Mouse (Mus musculus) left cerebral cortex, adult 8-10 months (tissue): ENCODE data around the gene Ushbp1. TPM values are rescaled to one million over a fixed set of nuclear protein-coding genes. Genes with fewer than 3 reads are reported as not detected.
"Not testable (repeated sequence)": the region's sequence is repeated elsewhere in the genome, so short reads cannot be mapped to it uniquely, and the experiment has no call there.

Source experiments
- DNase-seq, 2 experiments: peaks; one replicate each; pipeline ENCODE4 v3.0.0; 2022; ENCODE audit warnings: low spot score in 2 of 2
- total RNA-seq, 4 experiments: library from RNA; stranded (reverse); gene quantifications; 2 replicates each; pipeline ENCODE4 v1.2.4; 2022

Ushbp1 gene
- total RNA-seq, result 1 to 10 TPM; 3.4 to 5.1 (median 3.9) TPM

DNA sequence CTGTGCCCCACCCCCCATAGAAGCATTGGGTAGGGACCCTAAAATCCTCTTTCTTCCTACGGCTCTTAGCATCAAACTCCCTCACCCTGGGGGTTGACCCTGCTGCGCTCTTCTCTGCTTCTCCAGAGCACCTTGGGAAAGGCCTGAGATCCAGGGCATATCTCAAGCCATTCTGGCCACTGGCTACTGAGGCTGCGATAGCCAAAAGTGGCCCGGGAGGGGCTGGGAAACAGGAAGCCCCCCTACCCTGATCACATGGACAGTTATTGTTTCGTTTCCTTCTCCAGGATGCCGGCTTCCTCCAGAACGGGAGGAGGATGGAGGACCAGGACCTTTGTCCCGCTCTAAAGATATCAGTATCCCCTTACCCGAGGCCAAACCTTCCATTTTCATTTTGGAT, at the start of gene Ushbp1:
Ushbp1 (minus strand) TSS at position 174 of the 400 bp plus-strand sequence.
- peak in 1 of 2 experiments; percentile 7 for DNase-seq

DNA sequence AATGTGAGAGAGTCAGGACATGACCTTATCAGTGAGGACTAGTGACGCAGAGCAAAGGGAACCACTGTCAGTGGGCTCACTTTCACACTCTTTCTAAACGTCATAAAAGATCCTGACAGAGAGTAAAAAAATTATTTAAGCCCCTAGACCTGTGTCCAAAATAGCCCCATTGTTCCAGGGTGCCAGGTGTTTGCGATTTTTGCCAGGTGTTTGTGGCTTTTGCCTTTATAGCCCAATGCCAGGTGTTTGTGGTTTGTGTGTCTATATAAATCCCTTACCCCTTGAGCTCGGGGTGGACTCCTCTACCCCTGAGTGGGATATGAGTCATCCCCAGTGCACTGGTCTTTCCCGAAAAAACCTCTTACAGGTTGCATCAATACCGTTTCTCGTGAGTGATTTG, 49.5 kb upstream of the Ushbp1 start:
- DNase-seq, result no peak

DNA sequence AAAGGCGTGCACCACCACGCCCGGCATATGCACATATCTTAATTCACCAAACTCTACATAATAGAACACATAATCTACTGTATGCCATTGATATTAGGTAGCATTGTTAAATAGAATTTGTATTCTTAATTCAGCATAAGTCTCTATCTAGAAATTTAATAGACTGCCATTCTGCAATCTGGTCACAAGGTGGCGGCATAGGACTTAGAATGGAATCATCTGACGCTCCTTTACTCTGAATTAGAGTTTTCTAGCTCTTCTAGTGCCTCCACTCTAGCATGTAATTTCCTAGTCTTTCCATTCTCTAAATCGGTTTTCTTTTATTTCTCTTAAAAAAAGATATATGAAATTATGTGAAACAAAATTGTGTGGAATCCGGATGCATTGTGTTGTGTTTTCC, 45.8 kb upstream of the Ushbp1 start:
- no peak for DNase-seq

GRCm38 (mm10) chr8:71437041-71437440, 41.4 kb upstream of the Ushbp1 start:
- no peak for DNase-seq

DNA sequence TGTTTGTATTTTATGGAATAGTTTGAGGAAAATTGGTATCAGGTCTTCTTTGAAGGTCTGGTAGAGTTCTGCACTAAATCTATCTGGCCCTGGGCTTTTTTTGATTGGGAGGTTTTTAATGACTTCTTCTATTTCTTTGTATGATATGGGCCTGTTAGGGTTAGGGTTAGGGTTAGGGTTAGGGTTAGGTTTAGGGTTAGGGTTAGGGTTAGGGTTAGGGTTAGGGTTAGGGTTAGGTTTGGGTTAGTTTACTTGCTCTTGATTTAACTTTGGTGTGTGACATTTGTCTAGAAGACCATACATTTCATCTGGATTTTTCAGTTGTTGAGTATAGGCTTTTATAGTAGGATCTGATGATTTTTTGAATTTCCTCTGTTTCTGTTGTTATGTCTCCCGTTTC, 37.3 kb upstream of the Ushbp1 start:
- DNase-seq, result not testable (repeated sequence)

GRCm38 (mm10) chr8:71422121-71422520, 26.5 kb upstream of the Ushbp1 start:
- no peak for DNase-seq

- no peak for DNase-seq
These were observed 16.1 kb upstream of the Ushbp1 start for GRCm38 (mm10) chr8:71411535-71412273.

DNA sequence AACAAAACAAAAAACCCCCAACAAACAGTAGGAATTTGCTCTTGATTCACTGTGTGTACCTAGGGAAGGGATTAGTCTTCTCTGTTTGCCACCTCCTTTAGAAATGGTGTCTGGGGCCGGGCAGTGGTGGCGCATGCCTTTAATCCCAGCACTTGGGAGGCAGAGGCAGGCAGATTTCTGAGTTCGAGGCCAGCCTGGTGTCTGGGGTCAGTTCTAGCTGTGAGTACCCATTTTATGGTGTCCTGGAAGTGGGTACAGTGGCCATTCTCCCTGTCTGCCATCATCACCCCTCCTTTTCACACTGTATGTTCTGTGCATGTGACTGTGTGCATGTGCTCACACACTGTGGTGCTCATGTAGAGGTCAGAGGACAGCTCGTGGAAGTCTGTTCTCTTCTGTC, 12.6 kb upstream of the Ushbp1 start:
- DNase-seq, result no peak

DNA sequence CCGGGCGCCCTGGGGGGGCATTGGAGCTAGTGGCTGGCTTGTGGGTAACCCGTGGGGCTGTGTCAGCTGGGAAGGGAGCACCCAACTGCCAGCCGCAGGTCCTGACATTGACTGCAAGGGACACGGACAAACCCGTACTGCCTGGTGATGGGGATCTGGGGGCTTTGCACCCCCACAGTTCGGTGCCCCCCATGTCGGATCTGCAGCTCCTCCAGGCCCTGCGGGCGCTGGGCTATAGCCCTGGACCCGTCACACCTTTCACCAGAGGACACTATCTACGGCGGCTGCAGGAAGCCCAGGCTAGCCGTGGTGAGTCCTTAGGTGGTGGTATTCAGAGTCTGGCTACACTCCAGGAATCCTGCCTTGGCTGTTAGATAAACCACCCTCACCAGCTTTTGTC, 11.8 kb upstream of the Ushbp1 start:
- peak in 1 of 2 experiments; percentile 7 for DNase-seq

DNA sequence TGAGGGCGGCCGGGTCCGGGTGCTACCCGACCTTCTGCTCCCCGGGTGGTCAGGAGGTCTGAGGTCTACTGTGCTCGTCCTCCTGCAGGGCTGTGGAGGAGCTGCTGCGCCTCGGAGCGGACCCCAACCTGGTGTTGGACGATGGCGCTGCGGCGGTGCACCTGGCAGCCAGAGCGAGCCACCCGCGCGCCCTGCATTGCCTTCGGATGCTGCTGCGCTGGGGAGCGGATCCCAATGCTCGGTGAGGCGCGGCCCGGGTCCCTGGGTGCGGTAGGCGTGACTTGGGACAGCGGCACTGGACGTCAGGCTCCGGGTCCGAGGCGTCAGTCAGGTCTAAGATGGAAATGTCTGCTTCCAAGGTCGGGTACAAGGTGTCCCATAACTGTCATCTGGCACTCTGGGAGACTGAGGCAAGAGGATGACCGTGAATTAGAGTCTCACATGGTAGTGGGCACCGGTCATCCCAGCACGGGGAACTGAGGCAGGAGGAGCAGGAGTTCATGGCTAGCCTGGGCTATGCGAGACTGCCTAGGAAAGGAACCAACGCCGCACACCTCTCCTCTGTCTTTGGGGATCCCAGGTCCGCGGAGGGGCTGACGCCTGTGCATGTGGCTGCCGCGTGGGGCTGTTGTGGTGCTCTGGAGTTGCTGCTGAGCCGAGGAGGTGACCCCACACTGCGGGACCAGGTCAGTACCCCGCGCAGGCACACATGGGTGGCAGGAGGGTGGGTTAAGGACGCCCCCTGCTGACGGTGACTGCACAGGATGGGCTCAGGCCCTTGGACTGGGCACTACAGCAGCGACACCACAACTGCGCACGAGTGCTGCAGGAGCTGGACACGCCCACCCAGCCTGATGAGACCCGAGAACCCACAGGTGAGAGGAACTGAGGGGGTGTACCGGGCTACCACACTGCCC, 10.8 kb upstream of the Ushbp1 start:
- peak in 1 of 2 experiments; percentile 23 for DNase-seq

- peak; percentile 84 to 95 for DNase-seq
These were observed 9.9 kb upstream of the Ushbp1 start, which contains the start of gene Ankle1 for GRCm38 (mm10) chr8:71405401-71406098. Ankle1 (plus strand) TSS chr8:71406010.

GRCm38 (mm10) chr8:71404951-71405351, 9.3 kb upstream of the Ushbp1 start:
- DNase-seq, result peak in 1 of 2 experiments; percentile 33

- DNase-seq, result peak in 1 of 2 experiments; percentile 6
These were observed 8.4 kb upstream of the Ushbp1 start for GRCm38 (mm10) chr8:71404011-71404410.

DNA sequence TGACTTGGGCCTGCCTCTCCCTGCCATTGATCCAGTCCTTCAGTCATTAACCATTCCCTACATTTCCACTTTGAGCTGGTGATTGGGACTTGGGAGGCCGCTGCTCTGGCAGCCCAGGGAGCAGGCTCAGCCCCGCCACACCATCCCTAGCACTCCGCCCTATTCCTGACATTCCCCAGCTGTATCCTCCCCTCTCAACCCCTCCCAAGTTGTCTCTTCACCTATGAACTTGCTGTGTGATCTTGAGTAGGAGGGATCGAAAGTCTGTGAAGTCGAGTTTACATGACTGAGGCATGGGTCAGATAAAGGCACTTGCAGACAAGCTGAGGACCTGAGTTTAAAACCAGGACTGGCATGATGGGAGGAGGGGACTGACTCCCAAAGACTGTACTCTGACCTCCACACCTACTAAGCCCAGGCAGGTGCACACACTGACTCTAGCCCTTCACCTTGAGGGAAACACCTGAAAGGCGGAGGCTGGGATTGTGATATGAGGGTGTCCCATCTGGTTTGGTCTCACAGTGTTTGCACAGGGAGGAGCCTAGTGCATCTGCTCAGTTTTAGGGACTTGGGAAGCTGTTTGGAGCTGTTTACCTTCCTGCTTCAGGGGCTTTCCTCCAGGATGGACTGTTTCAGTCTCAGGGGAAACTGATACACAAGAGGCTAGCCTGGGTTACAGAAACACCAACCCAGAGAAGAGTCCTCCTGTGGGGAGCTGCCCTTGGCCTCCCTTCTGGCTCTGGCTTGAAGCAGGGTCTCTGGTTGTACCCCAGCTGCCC, 7.7 kb upstream of the Ushbp1 start:
- DNase-seq, result no peak

- DNase-seq, result peak in 1 of 2 experiments; percentile 8
These were observed 6.9 kb upstream of the Ushbp1 start for GRCm38 (mm10) chr8:71402446-71402964.

GRCm38 (mm10) chr8:71401454-71401853, 5.9 kb upstream of the Ushbp1 start:
- DNase-seq, result peak in 1 of 2 experiments; percentile 7

- no peak for DNase-seq
These were observed 5.2 kb upstream of the Ushbp1 start for GRCm38 (mm10) chr8:71400826-71401225.

GRCm38 (mm10) chr8:71397701-71398100, 2.1 kb upstream of the Ushbp1 start:
- DNase-seq, result peak in 1 of 2 experiments; percentile 22

- DNase-seq, result peak; percentile 75 to 96
These were observed 1.2 kb upstream of the Ushbp1 start, which contains the start of gene Babam1 for GRCm38 (mm10) chr8:71396639-71397305. Babam1 (plus strand) TSS chr8:71396861.

DNA sequence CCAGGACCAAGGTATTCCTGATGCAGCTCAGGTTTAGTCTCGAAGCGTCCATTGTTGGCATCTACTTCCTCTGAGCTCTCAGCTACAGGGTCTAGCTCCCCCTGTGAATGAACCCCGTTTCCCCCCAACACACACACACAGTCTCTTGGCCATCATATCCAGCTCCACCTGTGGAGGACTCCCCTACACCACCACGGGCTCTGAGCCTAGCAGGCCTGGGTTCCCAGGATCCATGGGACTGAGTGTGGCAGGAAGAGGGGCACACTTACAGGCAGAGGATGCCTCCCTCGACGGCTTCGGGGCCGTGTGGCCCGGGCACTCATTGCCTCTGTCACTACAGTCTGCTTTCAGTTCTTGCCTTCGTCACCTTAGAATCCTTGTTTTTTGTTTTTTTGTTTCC, 531 bp downstream of the Ushbp1 start:
- DNase-seq, result peak in 1 of 2 experiments; percentile 11
